Mouse (Mus musculus) small intestine, adult 2 months (tissue): Measurements from ENCODE around the gene Ogfod3.

Experiments used
- CTCF ChIP-seq: fragments of 200-500 bp; IDR thresholded peaks from 2 replicates; pipeline ENCODE4 v1.5.1; 2012; ENCODE audit warnings: low read depth, mild to moderate bottlenecking, control low read depth, inconsistent platforms, low read length, moderate library complexity, mixed read lengths; ENCODE audit not compliant: insufficient replicate concordance, insufficient read length; ENCODE audit errors: extremely low read depth
- POLR2A ChIP-seq: fragments of 200-500 bp; IDR thresholded peaks from 2 replicates; pipeline ENCODE4 v1.6.1; 2012; ENCODE audit warnings: low read depth, mild to moderate bottlenecking, control low read depth, inconsistent platforms, low read length, moderate library complexity

DNA sequence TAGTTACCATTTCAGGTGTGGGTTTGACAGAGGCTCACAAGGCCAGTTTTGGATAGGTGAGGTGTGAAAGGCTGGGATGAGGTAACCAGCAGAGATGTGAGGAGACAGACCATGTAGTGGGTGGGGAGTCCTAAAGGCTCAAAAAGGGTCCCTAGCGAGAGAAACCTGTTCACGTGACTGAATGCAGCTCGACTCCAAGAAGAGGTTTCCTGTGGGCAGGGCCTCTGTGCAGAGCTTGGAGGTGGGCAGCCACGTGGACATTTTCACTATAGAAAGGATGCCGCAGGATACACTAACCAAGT lies 701 bp downstream of the Ogfod3 start:
- TF ChIP-seq CTCF, result no peak
- no peak for TF ChIP-seq POLR2A
